Mouse (Mus musculus) heart, embryonic 10.5 days (tissue): Measurements from ENCODE around the gene Gm20219. TPM values are rescaled to one million over a fixed set of nuclear protein-coding genes. Genes with fewer than 3 reads are reported as not detected.

Experiments
- DNase-seq: peaks from one replicate; pipeline ENCODE4 v3.0.0-alpha.2; 2017; ENCODE audit warnings: low spot score
- H3K27ac ChIP-seq: fragments of 300-500 bp; sonication (generic); 2 replicates; pipeline ENCODE4 v1.5.1; 2016; ENCODE audit warnings: mild to moderate bottlenecking
- H3K27me3 ChIP-seq: fragments of 300-500 bp; sonication (generic); 2 replicates; pipeline ENCODE4 v1.6.1; 2016; ENCODE audit warnings: mild to moderate bottlenecking; ENCODE audit not compliant: poor library complexity, insufficient read depth, severe bottlenecking
- H3K36me3 ChIP-seq: fragments of 300-500 bp; sonication (generic); 2 replicates; pipeline ENCODE4 v1.6.1; 2016; ENCODE audit warnings: mild to moderate bottlenecking, moderate library complexity
- H3K4me1 ChIP-seq: fragments of 300-500 bp; sonication (generic); 2 replicates; pipeline ENCODE4 v1.6.1; 2016; ENCODE audit warnings: mild to moderate bottlenecking
- H3K4me3 ChIP-seq: fragments of 300-500 bp; sonication (generic); 2 replicates; pipeline ENCODE4 v1.5.1; 2016; ENCODE audit warnings: mild to moderate bottlenecking, moderate library complexity
- H3K9me3 ChIP-seq: fragments of 300-500 bp; sonication (generic); 2 replicates; pipeline ENCODE4 v1.6.1; 2016; ENCODE audit warnings: mild to moderate bottlenecking, moderate library complexity
- WGBS: fragments of 180-500 bp; shearing (Covaris S2); methylation state at CpG from one replicate; pipeline ENCODE4 v1.1.7; 2016; 5-methylcytosine and 5-hydroxymethylcytosine counted together
- polyA plus RNA-seq: library from polyadenylated mRNA; unstranded; fragments of >200 nt; fragmentation: Nextera tagmentation; extraction: Ambion mirVana; gene quantifications from 2 replicates; pipeline ENCODE4 v1.2.1, GENCODE M21; 2016

Gene Gm20219
- polyA plus RNA-seq, 1 experiment from 2014 or later: 0.50 TPM

- DNase-seq: no peak
- no peak overlapping the region for H3K27ac ChIP-seq
- H3K4me3 ChIP-seq: no peak overlapping the region
- no peaks in the 10 kb centered on the region for H3K9me3 ChIP-seq
- 95% methylated on average over 1 of the region's 1 CpGs for WGBS
- peaks cover 95% of the 10 kb centered on the region for H3K36me3 ChIP-seq
- H3K4me1 ChIP-seq: no peaks in the 10 kb centered on the region
- no peaks in the 10 kb centered on the region for H3K27me3 ChIP-seq
Measured at GRCm38 (mm10) chr17:56572154-56572553, 18.0 kb upstream of the Gm20219 start.

- Histone ChIP-seq H3K36me3 (peaks cover 98% of the 10 kb centered on the region), H3K27me3 (no peaks in the 10 kb centered on the region), H3K4me1 (no peaks in the 10 kb centered on the region), H3K4me3 (no peak overlapping the region), H3K27ac (no peak overlapping the region), H3K9me3 (no peaks in the 10 kb centered on the region)
- no peak for DNase-seq
- WGBS: 90% methylated on average over 4 of the region's 4 CpGs
Measured at GRCm38 (mm10) chr17:56570287-56570686, 16.1 kb upstream of the Gm20219 start.

GRCm38 (mm10) chr17:56567370-56567769 is 13.2 kb upstream of the Gm20219 start:
- Histone ChIP-seq H3K27me3 (no peaks in the 10 kb centered on the region), H3K9me3 (no peaks in the 10 kb centered on the region), H3K4me3 (no peak overlapping the region), H3K4me1 (no peaks in the 10 kb centered on the region), H3K27ac (no peak overlapping the region), H3K36me3 (peaks cover 100% of the 10 kb centered on the region)
- 92% methylated on average over 4 of the region's 4 CpGs for WGBS
- no peak for DNase-seq

- no peak overlapping the region for H3K27ac ChIP-seq
- DNase-seq: no peak
- no peaks in the 10 kb centered on the region for H3K9me3 ChIP-seq
- H3K4me1 ChIP-seq: no peaks in the 10 kb centered on the region
- H3K4me3 ChIP-seq: no peak overlapping the region
- peaks cover 100% of the 10 kb centered on the region for H3K36me3 ChIP-seq
- 92% methylated on average over 5 of the region's 5 CpGs for WGBS
- H3K27me3 ChIP-seq: no peaks in the 10 kb centered on the region
Measured at GRCm38 (mm10) chr17:56566918-56567317, 12.7 kb upstream of the Gm20219 start.

GRCm38 (mm10) chr17:56566293-56566692 is 12.1 kb upstream of the Gm20219 start:
- H3K4me3 ChIP-seq: no peak overlapping the region
- 92% methylated on average over 29 of the region's 29 CpGs for WGBS
- H3K27me3 ChIP-seq: no peaks in the 10 kb centered on the region
- peaks cover 100% of the 10 kb centered on the region for H3K36me3 ChIP-seq
- H3K9me3 ChIP-seq: no peaks in the 10 kb centered on the region
- no peak overlapping the region; the same call in 1 of the 2 replicates for H3K27ac ChIP-seq
- no peaks in the 10 kb centered on the region for H3K4me1 ChIP-seq
- DNase-seq: no peak

- Histone ChIP-seq H3K4me1 (no peaks in the 10 kb centered on the region), H3K27ac (no peak overlapping the region), H3K9me3 (no peaks in the 10 kb centered on the region), H3K4me3 (no peak overlapping the region), H3K36me3 (peaks cover 66% of the 10 kb centered on the region), H3K27me3 (no peaks in the 10 kb centered on the region)
- no peak for DNase-seq
- 94% methylated on average over 2 of the region's 2 CpGs for WGBS
Measured at GRCm38 (mm10) chr17:56561866-56562265, 7.7 kb upstream of the Gm20219 start.

GRCm38 (mm10) chr17:56560131-56560530 is 5.9 kb upstream of the Gm20219 start:
- DNase-seq: no peak
- Histone ChIP-seq H3K9me3 (no peaks in the 10 kb centered on the region), H3K4me3 (no peak overlapping the region), H3K4me1 (no peaks in the 10 kb centered on the region), H3K27ac (no peak overlapping the region), H3K36me3 (peaks cover 48% of the 10 kb centered on the region), H3K27me3 (no peaks in the 10 kb centered on the region)
- 63% methylated on average over 1 of the region's 1 CpGs for WGBS

GRCm38 (mm10) chr17:56559386-56559785 is 5.2 kb upstream of the Gm20219 start:
- Histone ChIP-seq H3K27ac (no peak overlapping the region), H3K27me3 (no peaks in the 10 kb centered on the region), H3K9me3 (no peaks in the 10 kb centered on the region), H3K4me3 (no peak overlapping the region), H3K36me3 (peaks cover 41% of the 10 kb centered on the region), H3K4me1 (no peaks in the 10 kb centered on the region)
- 71% methylated on average over 3 of the region's 3 CpGs for WGBS
- no peak for DNase-seq

GRCm38 (mm10) chr17:56558448-56558847 is 4.3 kb upstream of the Gm20219 start:
- no peak for DNase-seq
- Histone ChIP-seq H3K9me3 (no peaks in the 10 kb centered on the region), H3K4me1 (no peaks in the 10 kb centered on the region), H3K27me3 (no peaks in the 10 kb centered on the region), H3K36me3 (peaks cover 32% of the 10 kb centered on the region), H3K4me3 (no peak overlapping the region), H3K27ac (no peak overlapping the region)
- 25% methylated on average over 3 of the region's 3 CpGs for WGBS

GRCm38 (mm10) chr17:56552781-56553363 is 1.3 kb downstream of the Gm20219 start:
- H3K4me3 ChIP-seq: no peak overlapping the region
- H3K27ac ChIP-seq: no peak overlapping the region
- no peaks in the 10 kb centered on the region for H3K36me3 ChIP-seq

GRCm38 (mm10) chr17:56551841-56552581 is 2.2 kb downstream of the Gm20219 start:
- Histone ChIP-seq H3K4me1 (peaks cover 4% of the 10 kb centered on the region), H3K27me3 (no peaks in the 10 kb centered on the region), H3K36me3 (no peaks in the 10 kb centered on the region), H3K4me3 (no peak overlapping the region), H3K27ac (no peak overlapping the region), H3K9me3 (no peaks in the 10 kb centered on the region)
- 77% methylated on average over 6 of the region's 6 CpGs for WGBS
- DNase-seq: no peak

More at GRCm38 (mm10) chr17:56552781-56553363, 1.3 kb downstream of the Gm20219 start:
- H3K4me1 ChIP-seq: no peaks in the 10 kb centered on the region
- H3K9me3 ChIP-seq: no peaks in the 10 kb centered on the region
- 59% methylated on average over 5 of the region's 5 CpGs for WGBS
- H3K27me3 ChIP-seq: no peaks in the 10 kb centered on the region
- peak; percentile 89 for DNase-seq

GRCm38 (mm10) chr17:56550784-56551475 is 3.3 kb downstream of the Gm20219 start:
- H3K4me1 ChIP-seq: peaks cover 6% of the 10 kb centered on the region
- no peaks in the 10 kb centered on the region for H3K27me3 ChIP-seq
- 75% methylated on average over 12 of the region's 12 CpGs for WGBS
- no peak overlapping the region for H3K4me3 ChIP-seq
- H3K27ac ChIP-seq: no peak overlapping the region
- H3K9me3 ChIP-seq: no peaks in the 10 kb centered on the region
- H3K36me3 ChIP-seq: no peaks in the 10 kb centered on the region
- DNase-seq: no peak

- no peak for DNase-seq
- 71% methylated on average over 4 of the region's 4 CpGs for WGBS
- no peak overlapping the region for H3K4me3 ChIP-seq
Measured at GRCm38 (mm10) chr17:56548605-56549105, 5.5 kb downstream of the Gm20219 start.

More at GRCm38 (mm10) chr17:56548605-56549105, 5.5 kb downstream of the Gm20219 start:
- H3K27me3 ChIP-seq: no peaks in the 10 kb centered on the region
- H3K4me1 ChIP-seq: peaks cover 6% of the 10 kb centered on the region
- H3K9me3 ChIP-seq: no peaks in the 10 kb centered on the region
- H3K36me3 ChIP-seq: no peaks in the 10 kb centered on the region
- no peak overlapping the region for H3K27ac ChIP-seq
